Mouse (Mus musculus): ENCODE results near the gene Impdh2.
"Not testable (repeated sequence)": the region's sequence is repeated elsewhere in the genome, so short reads cannot be mapped to it uniquely, and the experiment has no call there.

The Impdh2 gene

GRCm38 (mm10) chr9:108601986-108602385 lies 41.9 kb downstream of the Impdh2 start:
- no peak for DNase-seq (ENCODE audit: extremely low spot score)

GRCm38 (mm10) chr9:108607929-108608328 lies 47.8 kb downstream of the Impdh2 start:
- not testable (repeated sequence) for DNase-seq (ENCODE audit: extremely low spot score)

GRCm38 (mm10) chr9:108608889-108609288 lies 48.8 kb downstream of the Impdh2 start:
- no peak for DNase-seq (ENCODE audit: extremely low spot score)

GRCm38 (mm10) chr9:108611488-108611887 lies 51.4 kb downstream of the Impdh2 start:
- DNase-seq (ENCODE audit: extremely low spot score) = no peak
